Mouse (Mus musculus) olfactory bulb, adult 2 months (tissue): Measurements from ENCODE around the gene Hspg2. TPM values are rescaled to one million over a fixed set of nuclear protein-coding genes. Genes with fewer than 3 reads are reported as not detected.

Source experiments
- H3K27ac ChIP-seq: fragments of 200-500 bp; 2 replicates; pipeline ENCODE4 v1.5.1; 2012; ENCODE audit warnings: low read depth, low read length; ENCODE audit not compliant: insufficient read depth
- H3K4me1 ChIP-seq: fragments of 200-500 bp; 2 replicates; pipeline ENCODE4 v1.6.1; 2012; ENCODE audit warnings: low read length; ENCODE audit not compliant: control insufficient read depth, insufficient read depth
- H3K4me3 ChIP-seq: fragments of 200-500 bp; 2 replicates; pipeline ENCODE4 v1.5.1; 2012; ENCODE audit warnings: mild to moderate bottlenecking, low read depth, low read length, moderate library complexity; ENCODE audit not compliant: insufficient read depth
- CTCF ChIP-seq: fragments of 200-500 bp; IDR thresholded peaks from 2 replicates; pipeline ENCODE4 v1.5.1; 2012; ENCODE audit warnings: low read depth, mild to moderate bottlenecking, low read length, moderate library complexity; ENCODE audit not compliant: insufficient read depth
- POLR2A ChIP-seq: fragments of 200-500 bp; IDR thresholded peaks from 2 replicates; pipeline ENCODE4 v1.6.1; 2012; ENCODE audit warnings: mild to moderate bottlenecking, low read depth, low read length, moderate library complexity; ENCODE audit not compliant: insufficient read depth
- WGBS: fragments of 180-500 bp; shearing (Covaris S2); methylation state at CpG from one replicate; pipeline ENCODE4 v1.1.7; 2018; 5-methylcytosine and 5-hydroxymethylcytosine counted together
- polyA plus RNA-seq: library from polyadenylated mRNA; stranded (reverse); fragments of >200 nt; gene quantifications from 2 replicates; pipeline ENCODE4 v1.2.4, GENCODE M21; 2012; ENCODE audit warnings: low replicate concordance; ENCODE audit not compliant: missing spikeins, insufficient read depth, insufficient read length

Gene Hspg2
- polyA plus RNA-seq, 1 experiment = not detected

DNA sequence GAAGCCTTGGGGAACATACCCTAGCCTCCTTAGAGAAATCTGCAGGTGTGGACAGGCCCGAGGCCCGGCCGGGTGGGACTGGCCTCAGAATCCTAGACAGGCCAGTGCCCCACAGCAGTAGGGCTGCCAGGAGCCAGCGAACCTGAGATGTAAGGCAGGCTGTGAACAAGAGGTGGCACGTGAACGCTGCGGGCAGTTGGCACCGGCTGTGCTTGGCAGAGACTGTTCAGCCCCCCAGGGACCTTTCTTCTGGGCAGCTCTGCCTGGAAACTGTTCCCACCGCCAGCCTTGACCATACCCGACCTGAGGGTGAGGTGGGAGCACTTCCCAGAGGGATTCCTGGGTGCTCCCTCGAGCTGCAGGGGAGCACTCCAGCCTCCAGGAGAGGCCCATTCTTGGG is 24.0 kb downstream of the Hspg2 start:
- 60% methylated on average over 11 of the region's 11 CpGs for WGBS
- peaks cover 16% of the 10 kb centered on the region for H3K4me1 ChIP-seq
- TF ChIP-seq POLR2A (no peak), CTCF (no peak)
- H3K27ac ChIP-seq = no peak overlapping the region
- no peak overlapping the region for H3K4me3 ChIP-seq

DNA sequence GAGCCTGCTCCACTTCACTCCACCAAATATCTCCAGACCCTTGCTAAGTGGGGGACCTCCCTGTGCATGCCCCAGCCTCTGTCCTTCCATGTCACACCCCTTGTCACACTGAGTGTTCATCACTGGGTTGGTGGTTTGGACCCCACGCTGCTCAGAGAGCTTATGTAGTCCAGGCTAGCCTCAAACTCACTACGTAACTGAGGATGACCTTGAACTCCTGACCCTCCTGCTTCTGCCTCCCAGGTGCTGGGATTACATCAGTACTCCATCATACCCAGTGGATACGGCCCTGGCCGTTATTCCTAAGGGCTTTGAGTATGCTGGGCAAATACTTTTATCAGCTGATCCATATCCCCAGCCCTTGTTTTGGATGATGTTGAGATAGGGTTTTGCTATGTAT is 24.6 kb downstream of the Hspg2 start:
- H3K4me3 ChIP-seq = no peak overlapping the region
- no peak for TF ChIP-seq POLR2A
- no peak for TF ChIP-seq CTCF
- no peak overlapping the region for H3K27ac ChIP-seq
- WGBS = 96% methylated on average over 4 of the region's 4 CpGs
- H3K4me1 ChIP-seq = peaks cover 19% of the 10 kb centered on the region

DNA sequence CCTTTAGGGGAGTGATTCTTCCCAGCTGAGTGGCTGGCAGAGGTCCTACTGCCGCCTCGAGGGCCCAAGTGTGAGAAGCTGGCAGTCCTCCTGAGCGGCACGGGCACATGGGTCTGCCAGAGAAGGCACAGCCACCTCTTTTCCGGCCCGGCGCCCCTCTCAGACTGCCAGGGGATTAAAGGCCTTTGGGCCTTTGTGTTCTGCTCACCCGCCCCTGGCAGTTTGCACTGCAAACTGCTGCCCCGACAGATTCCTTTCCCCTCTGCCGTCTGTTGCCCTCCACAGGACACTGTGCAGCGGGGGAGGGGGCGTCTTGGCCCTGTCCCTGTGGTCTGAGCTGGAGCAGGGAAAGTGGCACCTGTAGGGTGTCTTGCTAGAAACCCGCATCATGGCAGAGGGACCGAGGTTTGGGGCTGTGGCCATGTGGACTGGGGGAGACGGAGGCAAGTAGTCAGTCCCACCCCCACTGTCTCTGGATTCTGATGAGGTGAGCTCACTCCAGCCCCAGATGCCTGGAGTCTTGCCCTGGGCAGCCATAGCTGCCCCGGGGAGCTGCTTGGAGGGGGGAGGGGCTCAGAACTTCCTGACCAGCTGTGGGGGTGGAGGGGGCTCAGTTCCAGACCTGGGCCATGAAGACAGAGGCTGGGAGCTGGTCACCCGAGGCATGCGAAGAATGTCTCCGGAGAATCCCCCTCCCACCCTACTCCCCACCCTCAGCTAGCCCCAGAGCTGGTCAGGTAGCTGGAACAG is 26.4 kb downstream of the Hspg2 start:
- TF ChIP-seq CTCF = no peak
- no peak for TF ChIP-seq POLR2A
- 43% methylated on average over 19 of the region's 19 CpGs for WGBS
- Histone ChIP-seq H3K27ac (no peak overlapping the region), H3K4me3 (no peak overlapping the region), H3K4me1 (0 out of 2 replicates have a peak, but pooled peaks cover 6% of the 10 kb centered on the region)

DNA sequence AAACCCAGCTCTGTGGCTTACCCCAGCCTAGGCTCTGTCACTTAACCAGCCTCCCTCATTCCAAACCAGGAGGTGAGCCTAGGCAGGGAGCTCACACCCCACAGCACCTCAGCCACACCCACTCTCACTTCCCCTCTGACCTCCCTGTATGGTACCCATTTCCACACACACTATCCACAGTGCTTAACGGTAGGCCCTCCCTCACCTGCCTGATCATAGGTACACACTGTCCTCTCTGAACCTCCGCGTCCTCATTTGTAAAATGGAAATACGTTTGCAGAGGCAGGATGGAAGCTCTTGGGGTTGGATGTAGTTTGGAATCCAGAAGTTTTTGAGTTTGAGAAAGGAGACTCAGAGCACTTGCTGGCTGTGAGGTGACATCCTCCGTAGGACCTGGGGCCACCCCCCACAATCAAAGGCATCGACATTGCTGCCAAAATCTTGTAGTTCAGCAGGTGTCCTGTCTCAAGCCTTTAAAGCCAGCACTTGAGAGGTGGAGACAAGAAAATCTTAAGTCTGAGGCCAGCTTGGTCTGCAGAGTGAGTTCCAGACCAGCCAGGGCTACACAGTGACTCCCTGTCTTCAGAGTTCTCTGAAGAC is 27.0 kb downstream of the Hspg2 start:
- Histone ChIP-seq H3K4me1 (0 out of 2 replicates have a peak, but pooled peaks cover 6% of the 10 kb centered on the region), H3K27ac (no peak overlapping the region), H3K4me3 (no peak overlapping the region)
- WGBS = 82% methylated on average over 6 of the region's 6 CpGs
- no peak for TF ChIP-seq POLR2A
- no peak for TF ChIP-seq CTCF

- WGBS = 84% methylated on average over 5 of the region's 5 CpGs
- 0 out of 2 replicates have a peak, but pooled peaks cover 6% of the 10 kb centered on the region for H3K4me1 ChIP-seq
These were observed 28.8 kb downstream of the Hspg2 start for GRCm38 (mm10) chr4:137497367-137497766.

DNA sequence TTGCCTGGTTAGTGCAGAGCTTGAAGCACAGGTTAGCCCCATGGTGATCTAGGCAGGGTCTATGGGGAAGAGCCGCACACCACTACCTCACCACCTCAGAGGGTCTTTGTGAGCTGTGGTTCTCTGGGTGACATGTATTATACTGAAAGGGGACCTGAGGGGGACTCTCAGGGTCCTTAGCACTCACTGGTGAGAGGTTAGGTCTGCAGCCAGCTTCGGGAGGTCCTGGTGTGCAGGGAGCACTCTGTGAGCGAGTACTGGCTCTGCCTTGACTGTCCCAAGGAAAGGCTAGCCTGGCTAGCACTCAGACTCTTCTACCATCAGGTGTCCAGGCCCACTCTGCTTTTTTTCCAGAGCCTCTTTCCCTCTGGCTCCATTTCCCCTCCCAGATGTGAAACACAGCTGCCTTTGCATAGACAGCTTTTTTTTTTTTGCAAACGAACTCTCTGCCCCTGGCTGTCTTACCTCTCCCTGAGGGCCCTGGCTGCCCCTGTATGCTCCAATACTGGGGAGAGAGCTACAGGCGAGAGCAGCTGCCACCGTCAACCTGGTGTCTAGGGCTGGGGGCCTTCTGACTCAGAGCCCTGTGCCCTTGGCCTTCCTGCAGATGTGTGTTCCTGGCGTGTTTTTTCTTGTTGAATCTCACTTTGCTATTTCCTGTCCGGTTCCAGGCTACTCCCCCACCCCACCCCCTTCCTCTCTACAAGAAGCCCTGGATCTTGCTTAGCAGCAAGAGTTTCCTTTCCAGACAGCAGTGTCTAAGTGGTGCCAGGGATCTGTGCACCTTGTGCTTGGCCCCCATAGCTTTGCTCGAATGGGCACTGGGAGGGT is 29.5 kb downstream of the Hspg2 start:
- TF ChIP-seq CTCF (no peak), POLR2A (no peak)
- H3K4me3 ChIP-seq = no peak overlapping the region
- no peak overlapping the region for H3K27ac ChIP-seq
- 77% methylated on average over 9 of the region's 9 CpGs for WGBS
- H3K4me1 ChIP-seq = 0 out of 2 replicates have a peak, but pooled peaks cover 6% of the 10 kb centered on the region

More at GRCm38 (mm10) chr4:137497367-137497766, 28.8 kb downstream of the Hspg2 start:
- H3K27ac ChIP-seq = no peak overlapping the region
- no peak overlapping the region for H3K4me3 ChIP-seq
- TF ChIP-seq CTCF (no peak), POLR2A (no peak)

DNA sequence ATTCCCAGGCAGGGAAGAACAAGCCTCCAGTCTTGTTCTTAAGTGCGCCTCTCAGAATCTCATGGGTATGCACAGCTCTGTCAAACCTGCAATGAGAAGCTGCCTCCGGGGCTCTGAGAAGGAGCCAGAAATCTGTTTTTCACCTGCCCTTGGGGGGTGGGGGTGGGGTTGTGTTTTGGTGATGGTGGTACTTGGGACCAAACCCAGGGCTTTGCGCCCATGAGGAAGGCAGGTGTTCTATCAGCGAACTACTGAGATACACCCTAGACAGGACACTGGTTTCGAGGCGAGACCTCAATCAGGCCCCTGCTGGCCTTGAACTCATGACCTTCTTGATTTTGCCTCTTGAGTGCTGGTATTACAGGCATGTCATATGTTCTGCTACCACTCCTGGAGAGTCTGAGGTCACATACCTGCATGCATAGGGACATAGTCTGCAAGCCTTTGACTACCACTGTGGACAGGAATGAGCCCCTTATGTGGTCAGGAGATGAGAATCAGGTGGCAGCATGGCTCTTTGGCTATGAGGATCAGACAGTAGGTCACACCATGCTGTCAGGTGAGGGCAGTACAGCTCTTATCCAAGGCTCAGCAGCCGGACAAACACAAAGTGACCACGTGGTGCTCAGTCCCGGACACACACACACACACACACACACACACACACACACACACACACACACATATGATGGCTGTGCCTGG is 30.5 kb downstream of the Hspg2 start:
- Histone ChIP-seq H3K4me3 (no peak overlapping the region), H3K27ac (no peak overlapping the region), H3K4me1 (0 out of 2 replicates have a peak, but pooled peaks cover 6% of the 10 kb centered on the region)
- WGBS = 90% methylated on average over 9 of the region's 9 CpGs
- no peak for TF ChIP-seq CTCF

DNA sequence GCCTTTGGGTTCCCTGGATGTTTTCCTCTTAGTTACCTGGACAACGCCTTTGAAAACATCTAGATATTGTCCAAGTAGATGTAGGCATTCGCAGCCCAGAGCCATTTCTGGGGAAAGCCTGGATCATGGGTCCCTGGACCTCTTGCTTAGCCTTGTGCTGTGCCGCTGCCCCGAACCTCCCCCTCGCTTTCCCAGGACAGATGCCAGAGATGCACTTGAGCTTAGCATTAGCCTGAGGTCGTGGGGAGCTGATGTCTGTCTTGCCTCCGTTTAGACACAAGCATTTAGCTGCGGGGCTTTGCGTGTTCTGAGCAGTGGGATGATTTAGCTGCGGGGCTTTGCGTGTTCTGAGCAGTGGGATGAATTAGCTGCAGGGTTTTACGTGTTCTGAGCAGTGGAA is 31.6 kb downstream of the Hspg2 start:
- H3K4me3 ChIP-seq = no peak overlapping the region
- TF ChIP-seq CTCF = no peak
- no peak for TF ChIP-seq POLR2A
- H3K27ac ChIP-seq = no peak overlapping the region
- H3K4me1 ChIP-seq = 0 out of 2 replicates have a peak, but pooled peaks cover 6% of the 10 kb centered on the region
- 85% methylated on average over 12 of the region's 12 CpGs for WGBS

- no peak overlapping the region for H3K4me3 ChIP-seq
- H3K4me1 ChIP-seq = 0 out of 2 replicates have a peak, but pooled peaks cover 6% of the 10 kb centered on the region
- no peak overlapping the region for H3K27ac ChIP-seq
- WGBS = 85% methylated on average over 5 of the region's 5 CpGs
- TF ChIP-seq CTCF (no peak), POLR2A (no peak)
These were observed 32.4 kb downstream of the Hspg2 start for GRCm38 (mm10) chr4:137500953-137501352.
